Mouse (Mus musculus): ENCODE data around the gene Scgb1b20.
"Not testable (repeated sequence)": the region's sequence is repeated elsewhere in the genome, so short reads cannot be mapped to it uniquely, and the experiment has no call there.

The Scgb1b20 gene

DNA sequence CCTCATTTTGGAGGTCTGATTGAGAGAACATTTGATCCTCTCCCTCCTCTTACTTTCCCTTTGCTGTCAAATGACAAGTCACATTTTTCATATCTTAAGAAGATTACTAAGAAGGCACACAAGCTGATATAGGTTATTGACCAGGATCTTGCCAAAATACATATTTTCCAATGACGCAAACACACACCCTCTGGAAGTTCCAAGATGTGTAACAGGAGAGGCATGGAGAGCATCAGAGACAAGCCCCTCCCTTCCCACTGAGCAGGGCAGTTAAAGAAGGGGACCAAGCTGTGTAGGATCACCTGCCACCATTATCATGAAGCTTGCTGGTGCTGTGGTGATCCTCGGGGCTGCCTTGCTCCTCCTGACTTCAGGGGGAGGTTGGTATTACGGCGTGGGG, at the start of gene Scgb1b20:
TSS of gene Scgb1b20 (plus strand) at position 301 of the 400 bp plus-strand sequence.
- not testable (repeated sequence) for DNase-seq

DNA sequence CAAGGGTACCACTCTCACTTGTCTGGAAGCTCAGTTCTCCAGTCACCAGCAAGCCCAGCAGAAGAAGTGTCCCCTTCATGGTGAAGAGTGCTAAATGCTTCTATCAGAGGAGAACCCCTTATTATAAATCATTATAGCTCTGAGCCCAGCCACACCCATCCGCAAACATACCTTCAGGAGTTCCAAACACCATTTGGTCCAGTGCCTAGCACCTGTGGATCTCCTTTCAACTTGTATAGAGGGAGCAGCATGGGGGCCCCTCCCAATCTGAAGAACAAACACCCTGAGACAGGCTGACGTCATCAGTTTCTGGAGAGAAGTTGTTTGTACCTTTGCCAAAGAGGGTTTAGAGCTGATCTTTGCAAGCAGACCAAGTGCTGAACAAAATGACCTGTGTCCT, 6.8 kb upstream of the Scgb1b20 start, which contains the start of gene Scgb2b20:
TSS of gene Scgb2b20 (minus strand) at position 101 of the 400 bp plus-strand sequence.
- DNase-seq = not testable (repeated sequence)

DNA sequence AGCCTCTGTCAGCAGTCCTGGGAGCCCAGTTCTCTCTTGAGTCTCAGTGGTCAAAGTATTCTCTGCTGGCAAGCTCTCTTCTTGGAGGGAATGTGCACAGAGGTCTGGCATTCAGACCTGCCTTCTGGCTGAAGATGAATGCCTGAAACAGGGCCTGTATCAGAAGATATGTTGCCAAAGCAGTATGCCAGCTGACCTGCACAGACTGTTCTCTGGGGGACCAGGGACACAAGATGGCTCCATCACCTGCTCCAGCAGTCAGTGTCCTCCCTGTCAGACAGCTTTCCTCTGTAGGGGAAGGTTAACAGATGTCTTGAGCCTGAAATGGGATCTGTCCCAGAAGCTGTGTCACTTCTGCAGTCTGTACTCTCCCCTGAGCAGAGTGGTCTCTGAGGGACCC, 26.7 kb downstream of the Scgb1b20 start:
- not testable (repeated sequence) for DNase-seq

DNA sequence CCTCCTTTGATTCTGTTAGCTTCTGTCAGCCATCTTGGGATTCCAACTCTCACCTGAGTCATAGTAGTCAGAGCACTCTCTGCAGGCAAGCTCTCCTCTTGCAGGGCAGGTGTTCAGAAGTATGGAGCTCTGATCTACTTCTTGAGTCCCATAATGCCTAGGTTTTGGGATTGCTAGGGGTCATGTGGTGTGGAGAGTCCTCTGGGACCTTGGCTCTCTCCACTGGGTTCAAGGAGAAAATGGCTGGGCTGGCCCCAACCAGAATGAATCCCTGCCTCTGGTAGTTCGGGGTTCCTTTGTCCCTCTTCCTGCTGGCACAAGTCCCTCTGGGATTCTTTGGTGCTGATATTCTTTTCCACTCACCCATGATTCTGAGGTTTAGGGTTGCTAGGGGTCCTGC, 28.6 kb downstream of the Scgb1b20 start:
- no peak for DNase-seq

DNA sequence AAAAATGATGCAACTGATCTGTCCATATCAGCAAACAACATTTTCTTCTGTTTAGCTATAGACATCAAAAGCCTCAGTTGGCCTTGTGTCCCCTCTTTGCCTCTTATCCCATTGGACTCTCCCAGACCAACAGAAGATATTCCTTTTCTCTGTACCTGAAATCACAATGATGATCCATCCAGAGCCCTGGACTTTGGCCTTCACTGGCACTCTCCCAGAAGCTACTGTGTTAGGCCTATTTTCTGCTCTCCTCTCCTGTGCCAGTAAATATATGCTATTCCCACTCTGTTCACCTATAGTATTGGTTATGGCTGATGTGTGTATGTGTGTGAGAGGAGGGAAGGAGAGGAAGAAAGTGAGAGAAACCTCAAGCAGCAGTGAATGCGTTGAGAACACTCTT, 36.6 kb downstream of the Scgb1b20 start:
- DNase-seq = not testable (repeated sequence)
